Mouse (Mus musculus) thymus, postnatal 14 days (tissue): ENCODE results near the gene Zfp36.
"Not testable (repeated sequence)": the region's sequence is repeated elsewhere in the genome, so short reads cannot be mapped to it uniquely, and the experiment has no call there.

ENCODE experiments used
- DNase-seq: peaks from one replicate; pipeline ENCODE4 v3.0.0; 2021

Gene Zfp36

GRCm38 (mm10) chr7:28380237-28381016 is at the start of gene Zfp36:
Gene Zfp36, minus strand, starts transcription at chr7:28380253.
- DNase-seq: no peak

- no peak for DNase-seq
Measured at GRCm38 (mm10) chr7:28427738-28428137, 47.7 kb upstream of the Zfp36 start.

- no peak for DNase-seq
Measured at GRCm38 (mm10) chr7:28423018-28423417, 43.0 kb upstream of the Zfp36 start.

DNA sequence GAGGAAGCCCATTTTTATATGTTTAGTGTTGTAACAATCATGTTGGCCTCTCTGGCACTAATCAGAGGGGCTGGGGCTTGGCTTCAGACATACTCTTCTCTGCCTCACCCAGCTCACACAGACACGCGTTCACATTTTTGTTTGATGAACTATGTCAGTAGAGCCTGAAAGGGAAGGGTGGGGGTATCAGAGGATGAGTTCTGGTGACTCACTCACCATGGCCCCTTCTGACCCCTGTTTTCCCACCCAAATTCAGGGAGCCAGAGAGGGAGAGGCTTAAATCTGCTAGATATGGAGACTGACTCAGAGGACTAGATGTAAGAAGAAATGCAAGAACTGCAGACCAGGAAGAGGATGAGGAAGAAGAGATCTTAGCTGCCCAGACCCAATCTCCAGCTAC is 39.4 kb upstream of the Zfp36 start:
- no peak for DNase-seq

DNA sequence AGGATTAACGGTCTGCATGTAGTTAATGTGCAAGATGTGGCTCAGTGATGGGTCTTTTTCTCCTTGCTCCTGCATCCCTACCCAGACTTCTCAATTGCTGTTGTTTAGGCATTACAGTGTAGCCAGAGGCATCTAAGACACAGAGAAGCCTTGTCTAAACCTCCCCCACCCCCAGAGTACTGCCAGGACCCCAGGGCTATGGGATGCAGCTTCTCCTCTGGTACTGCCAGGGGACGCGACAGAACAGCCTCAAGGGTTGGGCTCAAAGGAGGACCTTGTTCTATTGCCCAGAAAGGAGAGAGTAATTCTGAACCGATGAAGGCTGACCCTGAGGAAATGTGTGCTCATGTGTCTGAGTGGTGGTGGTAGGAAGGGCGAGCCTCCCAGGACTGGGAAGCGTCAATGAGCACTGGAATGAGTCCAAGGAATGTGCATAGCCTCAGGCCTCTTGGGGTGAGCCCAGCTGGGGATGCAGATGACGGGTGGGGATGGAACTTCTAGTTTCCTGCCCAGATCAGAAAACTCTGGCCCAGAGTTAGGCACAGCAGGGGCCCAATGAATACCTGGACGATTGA is 38.1 kb upstream of the Zfp36 start:
- no peak for DNase-seq

DNA sequence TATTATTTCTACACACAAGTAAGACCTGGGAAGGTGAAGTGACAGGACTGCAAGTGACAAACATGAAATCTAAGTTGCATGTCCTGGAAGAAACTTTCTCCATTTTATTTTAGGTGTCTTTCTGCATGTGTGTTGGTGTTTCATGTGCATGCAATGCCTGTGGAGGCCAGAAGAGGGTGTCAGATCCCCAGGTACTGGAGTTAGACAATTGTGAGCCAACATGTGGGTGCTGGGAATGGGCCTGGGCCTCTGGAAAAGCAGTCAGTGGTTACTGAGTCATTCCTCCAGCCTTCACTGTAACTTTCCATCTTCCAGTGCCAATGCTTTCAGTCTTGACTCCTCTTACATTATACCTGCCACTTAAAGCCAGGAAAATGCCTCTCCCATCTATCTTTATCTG is 37.3 kb upstream of the Zfp36 start:
- DNase-seq: no peak

GRCm38 (mm10) chr7:28412826-28413225 is 32.8 kb upstream of the Zfp36 start:
- peak; percentile 51 for DNase-seq

GRCm38 (mm10) chr7:28410841-28411475 is 30.9 kb upstream of the Zfp36 start:
- no peak for DNase-seq

DNA sequence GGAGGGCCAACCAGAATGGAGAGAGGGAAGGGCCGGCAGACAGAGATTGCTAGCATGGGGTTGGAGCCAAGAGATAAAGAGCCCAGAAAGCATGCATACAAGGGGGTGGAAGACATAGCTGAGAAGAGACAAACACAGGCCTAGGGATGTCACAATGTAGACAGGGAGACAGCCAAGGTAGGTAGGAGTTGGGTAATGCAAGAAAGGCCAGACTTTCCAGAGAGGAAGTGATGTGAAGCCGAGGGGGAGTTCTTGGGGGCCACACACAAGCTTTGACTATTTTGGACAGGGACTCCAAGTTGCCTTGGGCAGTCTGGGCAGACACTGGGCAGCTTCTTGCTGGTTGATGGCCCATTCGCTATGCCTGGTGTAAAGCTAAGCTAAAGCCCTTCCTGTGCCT is 21.9 kb upstream of the Zfp36 start:
- DNase-seq: no peak

GRCm38 (mm10) chr7:28401030-28401429 is 21.0 kb upstream of the Zfp36 start:
- no peak for DNase-seq

GRCm38 (mm10) chr7:28398696-28399340 is 18.8 kb upstream of the Zfp36 start:
- DNase-seq: no peak

GRCm38 (mm10) chr7:28398000-28398399 is 17.9 kb upstream of the Zfp36 start:
- peak; percentile 30 for DNase-seq

DNA sequence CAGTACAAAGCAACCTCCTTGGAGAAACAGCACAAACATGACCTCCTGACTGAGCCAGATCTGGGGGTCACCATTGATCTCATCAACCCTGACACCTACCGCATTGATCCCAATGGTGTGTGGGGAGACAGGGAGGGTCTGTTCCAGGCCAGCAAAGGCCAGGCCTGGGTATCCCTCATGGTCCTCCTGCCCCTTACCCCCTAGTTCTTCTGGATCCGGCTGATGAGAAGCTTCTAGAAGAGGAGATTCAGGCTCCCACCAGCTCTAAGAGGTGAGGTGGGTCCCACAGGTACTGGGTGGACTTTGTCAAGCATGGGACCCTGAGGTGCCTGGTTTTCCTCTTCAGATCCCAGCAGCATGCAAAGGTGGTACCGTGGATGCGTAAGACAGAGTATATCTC is 15.4 kb upstream of the Zfp36 start:
- no peak for DNase-seq

DNA sequence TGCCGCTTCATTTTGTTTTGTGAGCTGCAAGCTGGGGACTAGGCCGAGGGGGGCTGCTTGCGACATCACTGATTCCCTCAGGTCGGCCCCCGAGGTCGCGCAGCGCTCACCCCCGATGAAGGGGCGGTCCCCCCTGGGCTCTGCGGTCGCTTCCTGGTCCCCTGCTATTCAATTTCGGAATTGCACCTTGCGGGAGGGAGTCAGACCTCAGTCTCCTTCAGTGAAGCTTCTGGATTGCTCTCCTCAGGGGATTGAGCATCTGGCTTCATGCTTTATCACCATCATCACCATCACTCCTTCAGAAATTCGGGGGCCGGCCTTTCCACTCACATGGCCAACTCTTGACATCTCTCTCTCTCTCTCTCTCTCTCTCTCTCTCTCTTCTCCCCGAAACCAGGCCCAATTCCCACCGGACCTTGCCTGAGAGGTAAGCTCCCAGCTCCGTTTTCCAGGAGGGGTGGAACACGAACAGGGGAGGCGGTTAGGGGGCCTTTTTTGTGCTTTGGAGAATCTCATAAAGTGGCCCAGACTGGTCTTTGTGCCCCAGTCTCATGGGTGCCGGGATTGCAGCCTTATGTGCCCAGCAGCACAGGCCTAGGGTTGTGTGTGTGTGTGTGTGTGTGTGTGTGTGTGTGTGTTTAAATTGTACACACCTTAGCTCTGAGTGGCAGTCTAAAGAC is 13.4 kb upstream of the Zfp36 start:
- DNase-seq: peak; percentile 45

GRCm38 (mm10) chr7:28392429-28393271 is 12.6 kb upstream of the Zfp36 start, which contains the start of the genes Med29 and Paf1:
Gene Med29, minus strand, starts transcription at chr7:28392708.
Gene Paf1, plus strand, starts transcription at chr7:28392951.
- peak; percentile 95 for DNase-seq

DNA sequence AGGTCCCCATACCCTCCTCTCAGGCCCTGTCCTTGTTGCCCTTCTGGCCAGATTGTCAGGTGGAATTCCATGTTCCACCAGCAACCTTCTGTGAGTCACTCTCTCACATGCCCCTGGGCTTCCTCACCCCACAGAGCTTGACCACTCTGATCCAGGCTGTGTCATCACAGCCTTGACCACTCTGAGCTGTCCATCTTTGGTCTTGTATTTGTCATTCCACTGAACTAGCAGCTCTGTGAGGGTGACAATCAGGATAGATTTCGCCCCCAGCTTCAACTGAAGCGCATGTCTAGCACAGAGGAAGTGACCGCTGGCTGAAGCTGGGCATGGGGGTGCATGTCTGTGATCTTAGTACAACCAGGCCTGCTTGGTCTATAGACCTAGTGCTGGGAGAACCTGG is 10.3 kb upstream of the Zfp36 start:
- DNase-seq: no peak

- not testable (repeated sequence) for DNase-seq
Measured at GRCm38 (mm10) chr7:28387384-28387783, 7.3 kb upstream of the Zfp36 start.

DNA sequence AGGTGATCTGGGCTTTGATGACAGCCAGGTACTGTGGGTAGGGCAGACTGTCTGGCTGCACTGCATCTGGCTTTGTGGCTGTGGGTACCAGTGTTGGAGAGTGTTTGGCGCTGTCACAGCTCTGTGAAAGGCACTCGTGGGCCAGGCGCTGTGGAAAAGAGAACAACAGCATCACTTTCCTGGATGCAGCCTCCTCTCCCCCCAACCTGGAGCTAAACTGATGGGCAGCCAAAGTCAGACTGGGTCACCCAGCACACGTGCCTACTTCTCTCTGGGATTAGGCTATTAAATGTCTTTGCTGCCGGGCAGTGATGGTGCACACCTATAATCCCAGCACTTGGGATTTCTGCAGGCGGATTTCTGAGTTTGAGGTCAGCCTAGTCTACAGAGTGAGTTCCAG is 6.8 kb upstream of the Zfp36 start:
- not testable (repeated sequence) for DNase-seq

GRCm38 (mm10) chr7:28386462-28386861 is 6.4 kb upstream of the Zfp36 start:
- peak; percentile 94 for DNase-seq

- DNase-seq: no peak
Measured at GRCm38 (mm10) chr7:28386007-28386406, 6.0 kb upstream of the Zfp36 start.

- DNase-seq: peak; percentile 62
Measured at GRCm38 (mm10) chr7:28385196-28385595, 5.1 kb upstream of the Zfp36 start.

GRCm38 (mm10) chr7:28384162-28384561 is 4.1 kb upstream of the Zfp36 start:
- DNase-seq: peak; percentile 78
